Mouse (Mus musculus): ENCODE results near the gene Pyroxd2. TPM values are rescaled to one million over a fixed set of nuclear protein-coding genes. Genes with fewer than 3 reads are reported as not detected.
A peak's percentile ranks its signal among the peaks of the same experiment; 100 is the strongest.
"Not testable (repeated sequence)": the region's sequence is repeated elsewhere in the genome, so short reads cannot be mapped to it uniquely, and the experiment has no call there.

Pyroxd2 gene
- polyA plus RNA-seq, 1 experiment from 2014 or later, result 0.95 TPM

DNA sequence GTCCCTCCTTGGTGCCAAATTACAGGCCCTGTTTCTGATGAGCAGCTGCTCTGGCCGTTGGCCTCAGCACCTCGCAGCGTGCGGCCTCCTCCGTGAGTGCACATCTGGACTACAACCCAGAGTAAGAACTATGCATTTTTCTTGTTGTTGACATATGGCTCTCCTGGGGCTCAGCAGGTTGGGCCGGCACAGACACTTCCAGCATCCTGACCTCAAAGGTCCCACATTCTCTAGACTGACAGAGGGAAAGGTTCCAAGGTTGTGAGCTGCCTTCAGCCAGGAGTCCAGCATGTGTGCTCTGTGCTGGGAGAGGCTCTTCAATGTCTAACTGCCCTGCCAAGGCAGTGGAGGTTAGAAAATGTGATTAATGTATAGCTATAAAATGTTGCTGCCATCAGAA lies 55.2 kb downstream of the Pyroxd2 start:
- no peak overlapping the region for H3K4me3 ChIP-seq (ENCODE audit: low read depth, low read length)
- no peaks in the 10 kb centered on the region for H3K36me3 ChIP-seq (ENCODE audit: control insufficient read depth, insufficient read depth, low read length)
- no peaks in the 10 kb centered on the region for H3K27me3 ChIP-seq (ENCODE audit: control insufficient read depth, insufficient read depth, low read length)
- H3K4me2 ChIP-seq (ENCODE audit: low read depth), result no peak overlapping the region
- no peak for ATAC-seq (ENCODE audit: insufficient read depth, low FRiP score, low TSS enrichment)
- peaks cover 12% of the 10 kb centered on the region for H3K4me1 ChIP-seq (ENCODE audit: control insufficient read depth, insufficient read depth, low read length)
- H3K9me3 ChIP-seq (ENCODE audit: control insufficient read depth, low read length), result no peaks in the 10 kb centered on the region
- peak overlapping the region; percentile 45; the same call in 1 of the 2 replicates for H3K27ac ChIP-seq (ENCODE audit: low read depth, low read length)
- peak; percentile 28 for DNase-seq (ENCODE audit: low spot score)
- WGBS, result 38% methylated on average over 6 of the region's 6 CpGs
- H3K9ac ChIP-seq (ENCODE audit: low read length), result no peak overlapping the region

DNA sequence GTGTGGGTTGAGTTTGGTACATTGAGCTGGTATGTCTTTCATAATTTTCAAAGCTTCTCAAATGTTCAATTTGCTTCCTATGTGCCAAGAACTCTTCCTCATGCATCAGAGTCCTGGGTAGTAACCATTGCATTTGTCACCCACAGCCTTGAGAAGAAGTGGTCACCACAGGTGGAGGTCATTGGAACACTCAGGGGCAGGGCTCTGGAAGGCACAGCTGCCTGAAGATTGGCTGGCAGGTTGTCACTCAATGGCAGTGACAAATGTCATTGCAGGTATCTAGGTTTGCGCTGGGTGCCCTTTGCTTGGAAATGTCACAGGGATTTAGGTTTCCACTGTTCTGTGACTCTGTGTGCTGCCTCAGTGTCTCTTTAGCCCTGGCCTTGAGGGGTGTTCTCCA lies 62.3 kb downstream of the Pyroxd2 start:
- DNase-seq (ENCODE audit: low spot score) (no peak), ATAC-seq (ENCODE audit: insufficient read depth, low FRiP score, low TSS enrichment) (no peak)
- no peaks in the 10 kb centered on the region for H3K27me3 ChIP-seq (ENCODE audit: control insufficient read depth, insufficient read depth, low read length)
- no peak overlapping the region for H3K4me3 ChIP-seq (ENCODE audit: low read depth, low read length)
- no peaks in the 10 kb centered on the region for H3K4me1 ChIP-seq (ENCODE audit: control insufficient read depth, insufficient read depth, low read length)
- no peaks in the 10 kb centered on the region for H3K9me3 ChIP-seq (ENCODE audit: control insufficient read depth, low read length)
- 88% methylated on average over 1 of the region's 1 CpGs for WGBS
- H3K27ac ChIP-seq (ENCODE audit: low read depth, low read length), result no peak overlapping the region
- H3K36me3 ChIP-seq (ENCODE audit: control insufficient read depth, insufficient read depth, low read length), result no peaks in the 10 kb centered on the region
- no peak overlapping the region for H3K9ac ChIP-seq (ENCODE audit: low read length)
- H3K4me2 ChIP-seq (ENCODE audit: low read depth), result no peak overlapping the region

DNA sequence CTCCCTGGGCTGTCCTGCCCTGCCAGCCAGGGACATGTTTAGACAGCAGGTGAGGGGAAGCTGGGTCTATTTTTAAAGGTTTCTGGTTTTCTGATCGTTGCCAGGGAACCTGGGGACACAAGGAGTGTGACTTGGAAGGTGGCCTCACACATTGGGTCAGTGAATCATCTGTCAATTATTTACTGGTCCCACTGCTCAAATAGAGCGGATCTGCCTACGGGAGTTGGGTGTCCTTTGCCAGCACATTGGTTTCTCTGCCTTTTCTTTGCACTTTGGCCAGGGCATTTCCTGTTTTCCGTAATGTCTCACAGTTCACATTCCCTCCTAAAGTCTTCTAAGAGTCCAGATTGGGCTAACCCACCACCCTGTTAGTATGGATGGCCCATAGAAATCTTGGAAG lies 62.8 kb downstream of the Pyroxd2 start:
- no peaks in the 10 kb centered on the region for H3K36me3 ChIP-seq (ENCODE audit: control insufficient read depth, insufficient read depth, low read length)
- DNase-seq (ENCODE audit: low spot score) (no peak), ATAC-seq (ENCODE audit: insufficient read depth, low FRiP score, low TSS enrichment) (no peak)
- H3K27me3 ChIP-seq (ENCODE audit: control insufficient read depth, insufficient read depth, low read length), result no peaks in the 10 kb centered on the region
- H3K4me3 ChIP-seq (ENCODE audit: low read depth, low read length), result no peak overlapping the region
- no peaks in the 10 kb centered on the region for H3K4me1 ChIP-seq (ENCODE audit: control insufficient read depth, insufficient read depth, low read length)
- H3K4me2 ChIP-seq (ENCODE audit: low read depth), result no peak overlapping the region
- no peaks in the 10 kb centered on the region for H3K9me3 ChIP-seq (ENCODE audit: control insufficient read depth, low read length)
- H3K27ac ChIP-seq (ENCODE audit: low read depth, low read length), result no peak overlapping the region
- 64% methylated on average over 4 of the region's 4 CpGs for WGBS
- H3K9ac ChIP-seq (ENCODE audit: low read length), result no peak overlapping the region

DNA sequence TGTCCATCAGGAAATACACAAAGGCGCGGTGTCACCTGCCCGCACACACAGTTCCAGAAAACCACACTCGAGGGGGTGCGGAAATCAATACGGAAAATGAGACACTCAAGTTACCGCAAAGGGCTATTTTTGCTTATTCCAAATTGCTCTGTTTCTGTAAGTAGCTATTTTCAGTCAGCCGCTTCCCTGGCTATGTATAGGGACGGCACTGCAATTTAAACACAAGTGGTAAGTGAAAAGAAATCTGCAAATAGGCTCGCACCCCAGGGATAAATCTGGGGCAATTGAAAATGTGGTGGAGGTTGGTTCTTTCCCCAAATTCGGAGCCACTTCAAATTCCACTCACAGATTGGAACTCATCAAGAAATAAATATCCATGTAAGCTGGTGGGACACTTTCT lies 63.3 kb downstream of the Pyroxd2 start:
- Histone ChIP-seq H3K4me2 (ENCODE audit: low read depth) (no peak overlapping the region), H3K9me3 (ENCODE audit: control insufficient read depth, low read length) (no peaks in the 10 kb centered on the region), H3K9ac (ENCODE audit: low read length) (no peak overlapping the region), H3K4me1 (ENCODE audit: control insufficient read depth, insufficient read depth, low read length) (no peaks in the 10 kb centered on the region), H3K36me3 (ENCODE audit: control insufficient read depth, insufficient read depth, low read length) (no peaks in the 10 kb centered on the region), H3K27ac (ENCODE audit: low read depth, low read length) (no peak overlapping the region), H3K27me3 (ENCODE audit: control insufficient read depth, insufficient read depth, low read length) (no peaks in the 10 kb centered on the region), H3K4me3 (ENCODE audit: low read depth, low read length) (no peak overlapping the region)
- WGBS, result 91% methylated on average over 11 of the region's 11 CpGs
- DNase-seq (ENCODE audit: low spot score), result no peak
- no peak for ATAC-seq (ENCODE audit: insufficient read depth, low FRiP score, low TSS enrichment)

DNA sequence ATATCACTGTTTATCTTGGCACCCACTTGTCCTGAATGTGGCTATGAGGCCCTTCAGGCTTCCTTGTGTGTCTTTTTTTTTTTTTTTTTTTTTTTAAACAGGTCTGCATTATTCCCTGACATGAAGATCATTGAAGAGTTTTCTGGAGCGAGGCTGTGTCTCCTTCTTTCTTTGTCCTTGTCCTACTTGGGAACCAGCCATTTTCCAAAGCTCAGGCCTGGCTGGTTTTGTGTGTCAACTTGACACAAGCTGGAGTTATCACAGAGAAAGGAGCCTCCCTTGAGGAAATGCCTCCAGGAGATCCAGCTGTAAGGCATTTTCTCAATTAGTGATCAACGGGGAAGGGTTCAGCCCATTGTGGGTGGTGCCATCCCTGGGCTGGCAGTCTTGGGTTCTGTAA lies 69.8 kb downstream of the Pyroxd2 start:
- H3K4me3 ChIP-seq (ENCODE audit: low read depth, low read length); H3K9me3 ChIP-seq (ENCODE audit: control insufficient read depth, low read length); DNase-seq (ENCODE audit: low spot score); H3K4me1 ChIP-seq (ENCODE audit: control insufficient read depth, insufficient read depth, low read length); H3K27me3 ChIP-seq (ENCODE audit: control insufficient read depth, insufficient read depth, low read length); H3K9ac ChIP-seq (ENCODE audit: low read length); H3K27ac ChIP-seq (ENCODE audit: low read depth, low read length); H3K4me2 ChIP-seq (ENCODE audit: low read depth); ATAC-seq (ENCODE audit: insufficient read depth, low FRiP score, low TSS enrichment); H3K36me3 ChIP-seq (ENCODE audit: control insufficient read depth, insufficient read depth, low read length): not testable (repeated sequence)
- WGBS, result 73% methylated on average over 2 of the region's 2 CpGs

DNA sequence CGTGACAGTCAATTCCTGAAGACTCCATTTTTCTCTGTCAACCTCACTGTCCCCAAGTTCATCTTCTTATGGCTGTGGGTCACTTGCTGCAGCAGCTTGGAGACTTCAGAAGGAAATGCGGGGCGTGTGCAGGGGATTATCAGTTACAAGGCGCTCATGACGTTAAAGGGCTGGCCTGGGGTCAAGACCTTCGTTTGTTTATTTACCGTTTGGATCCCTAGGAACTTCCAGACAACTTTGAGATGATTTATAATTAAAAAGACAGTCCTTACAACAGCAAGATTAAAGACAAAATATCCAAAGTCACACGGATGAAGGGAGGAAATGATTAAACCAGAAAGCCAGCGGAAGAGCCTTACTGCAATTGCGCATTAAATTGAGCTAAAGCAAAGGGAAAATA lies 74.4 kb downstream of the Pyroxd2 start:
- no peaks in the 10 kb centered on the region for H3K9me3 ChIP-seq (ENCODE audit: control insufficient read depth, low read length)
- H3K4me1 ChIP-seq (ENCODE audit: control insufficient read depth, insufficient read depth, low read length), result peaks cover 9% of the 10 kb centered on the region
- H3K9ac ChIP-seq (ENCODE audit: low read length), result no peak overlapping the region
- no peak overlapping the region for H3K27ac ChIP-seq (ENCODE audit: low read depth, low read length)
- H3K4me3 ChIP-seq (ENCODE audit: low read depth, low read length), result no peak overlapping the region
- no peaks in the 10 kb centered on the region for H3K27me3 ChIP-seq (ENCODE audit: control insufficient read depth, insufficient read depth, low read length)
- DNase-seq (ENCODE audit: low spot score), result no peak
- no peak for ATAC-seq (ENCODE audit: insufficient read depth, low FRiP score, low TSS enrichment)
- 77% methylated on average over 10 of the region's 10 CpGs for WGBS
- H3K36me3 ChIP-seq (ENCODE audit: control insufficient read depth, insufficient read depth, low read length), result no peaks in the 10 kb centered on the region
- no peak overlapping the region for H3K4me2 ChIP-seq (ENCODE audit: low read depth)

DNA sequence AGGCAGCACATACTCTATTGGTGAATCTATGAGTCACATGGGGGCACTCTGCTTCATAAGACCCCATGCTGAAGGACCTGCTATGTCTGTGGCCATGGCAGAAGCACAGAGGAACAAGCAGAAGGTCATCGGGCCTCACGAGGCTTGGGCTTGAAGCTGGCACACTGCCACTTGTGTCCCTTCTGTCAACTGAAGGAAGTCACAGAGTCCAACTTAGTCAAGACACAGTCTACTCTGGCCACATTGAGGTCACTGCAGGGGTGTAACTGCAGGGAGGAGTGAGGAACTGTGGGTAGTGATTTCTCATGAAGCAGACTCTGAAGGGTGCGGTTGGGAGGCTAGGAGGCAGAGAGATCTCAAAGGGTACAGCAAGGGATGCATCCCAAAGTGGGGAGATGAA lies 75.1 kb downstream of the Pyroxd2 start:
- ATAC-seq (ENCODE audit: insufficient read depth, low FRiP score, low TSS enrichment), result no peak
- Histone ChIP-seq H3K9me3 (ENCODE audit: control insufficient read depth, low read length) (no peaks in the 10 kb centered on the region), H3K27me3 (ENCODE audit: control insufficient read depth, insufficient read depth, low read length) (no peaks in the 10 kb centered on the region), H3K4me3 (ENCODE audit: low read depth, low read length) (no peak overlapping the region), H3K9ac (ENCODE audit: low read length) (no peak overlapping the region), H3K27ac (ENCODE audit: low read depth, low read length) (no peak overlapping the region), H3K4me1 (ENCODE audit: control insufficient read depth, insufficient read depth, low read length) (peaks cover 12% of the 10 kb centered on the region), H3K36me3 (ENCODE audit: control insufficient read depth, insufficient read depth, low read length) (no peaks in the 10 kb centered on the region), H3K4me2 (ENCODE audit: low read depth) (no peak overlapping the region)
- WGBS, result 98% methylated on average over 3 of the region's 3 CpGs
- DNase-seq (ENCODE audit: low spot score), result no peak

DNA sequence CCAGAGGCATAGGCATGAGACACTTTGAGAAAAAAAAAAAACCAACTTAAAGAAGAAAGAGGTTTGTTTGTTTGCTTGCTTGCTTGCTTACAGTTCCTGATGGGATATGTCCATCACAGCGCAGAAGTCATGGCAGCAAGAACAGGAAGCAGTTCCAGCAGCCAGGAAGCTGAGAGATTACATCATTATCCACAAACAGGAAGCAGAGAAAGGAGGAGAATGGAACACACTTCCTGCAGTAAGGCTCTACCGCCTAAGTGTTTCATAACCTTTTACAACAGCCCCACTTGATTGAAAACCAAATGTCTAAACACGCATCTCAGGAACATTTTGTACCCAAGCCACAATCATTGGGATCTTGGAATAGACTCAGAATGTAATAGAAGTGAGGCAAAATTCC lies 75.6 kb downstream of the Pyroxd2 start:
- Histone ChIP-seq H3K4me1 (ENCODE audit: control insufficient read depth, insufficient read depth, low read length) (peaks cover 12% of the 10 kb centered on the region), H3K27me3 (ENCODE audit: control insufficient read depth, insufficient read depth, low read length) (no peaks in the 10 kb centered on the region; the same call in 1 of the 2 replicates), H3K9me3 (ENCODE audit: control insufficient read depth, low read length) (no peaks in the 10 kb centered on the region), H3K4me3 (ENCODE audit: low read depth, low read length) (no peak overlapping the region), H3K27ac (ENCODE audit: low read depth, low read length) (no peak overlapping the region), H3K4me2 (ENCODE audit: low read depth) (no peak overlapping the region), H3K36me3 (ENCODE audit: control insufficient read depth, insufficient read depth, low read length) (no peaks in the 10 kb centered on the region), H3K9ac (ENCODE audit: low read length) (no peak overlapping the region)
- DNase-seq (ENCODE audit: low spot score), result no peak
- 94% methylated on average over 3 of the region's 3 CpGs for WGBS
- ATAC-seq (ENCODE audit: insufficient read depth, low FRiP score, low TSS enrichment), result no peak

All from neural tube, embryonic 11.5 days (tissue).